Mouse (Mus musculus) ES-Bruce4 (cell line): ENCODE measurements around the gene Sec14l1. TPM values are rescaled to one million over a fixed set of nuclear protein-coding genes. Genes with fewer than 3 reads are reported as not detected.
A peak's percentile ranks its signal among the peaks of the same experiment; 100 is the strongest.

ENCODE experiments used
- H3K27ac ChIP-seq: 2 replicates; pipeline ENCODE4 v1.5.1; 2012; ENCODE audit warnings: low read length, inconsistent platforms; ENCODE audit not compliant: insufficient read depth
- H3K27me3 ChIP-seq: 2 replicates; pipeline ENCODE4 v1.6.1; 2012; ENCODE audit warnings: mild to moderate bottlenecking, low read length, inconsistent platforms; ENCODE audit not compliant: control insufficient read depth, poor library complexity, insufficient read depth, severe bottlenecking
- H3K36me3 ChIP-seq: 2 replicates; pipeline ENCODE4 v1.6.1; 2012; ENCODE audit warnings: inconsistent platforms, mild to moderate bottlenecking, low read length, moderate library complexity; ENCODE audit not compliant: control insufficient read depth, poor library complexity, insufficient read depth, severe bottlenecking
- H3K4me1 ChIP-seq: one replicate; pipeline ENCODE4 v1.8.1; 2011; ENCODE audit warnings: low read length; ENCODE audit not compliant: control insufficient read depth, insufficient read depth
- H3K4me3 ChIP-seq: 2 replicates; pipeline ENCODE4 v1.5.1; 2011; ENCODE audit warnings: low read depth, mild to moderate bottlenecking, low read length
- H3K9ac ChIP-seq: 2 replicates; pipeline ENCODE4 v1.6.1; 2012; ENCODE audit warnings: low read depth, mild to moderate bottlenecking, inconsistent platforms; ENCODE audit not compliant: poor library complexity, severe bottlenecking
- H3K9me3 ChIP-seq: replicated peaks from 2 replicates; pipeline ENCODE4 v1.6.1; 2012; ENCODE audit warnings: mild to moderate bottlenecking, low read length, inconsistent platforms; ENCODE audit not compliant: control insufficient read depth, poor library complexity, insufficient read depth, severe bottlenecking
- CTCF ChIP-seq: IDR thresholded peaks from one replicate; pipeline ENCODE4 v1.8.1; 2011; ENCODE audit warnings: low read depth, low read length
- EP300 ChIP-seq: IDR thresholded peaks from 2 replicates; pipeline ENCODE4 v1.6.1; 2011; ENCODE audit warnings: low read depth, low read length; ENCODE audit not compliant: insufficient read depth
- POLR2A ChIP-seq: IDR thresholded peaks from one replicate; pipeline ENCODE4 v1.8.1; 2011; ENCODE audit warnings: low read length; ENCODE audit not compliant: insufficient read depth
- polyA plus RNA-seq: library from polyadenylated mRNA; stranded (reverse); fragments of >200 nt; gene quantifications from 2 replicates; pipeline ENCODE4 v1.2.4, GENCODE M21; 2011; ENCODE audit warnings: low read depth; ENCODE audit not compliant: missing spikeins, insufficient read depth, insufficient read length

Gene Sec14l1
- polyA plus RNA-seq, 1 experiment = 77.7 TPM

- no peak overlapping the region for H3K4me3 ChIP-seq
- H3K4me1 ChIP-seq = peaks cover 4% of the 10 kb centered on the region
- no peaks in the 10 kb centered on the region for H3K9me3 ChIP-seq
- TF ChIP-seq POLR2A = no peak
- no peak for TF ChIP-seq EP300
- TF ChIP-seq CTCF = no peak
- H3K36me3 ChIP-seq = no peaks in the 10 kb centered on the region
- no peaks in the 10 kb centered on the region for H3K27me3 ChIP-seq
- no peak overlapping the region for H3K9ac ChIP-seq
- no peak overlapping the region for H3K27ac ChIP-seq
These were observed 10.8 kb upstream of the Sec14l1 start for GRCm38 (mm10) chr11:117104044-117104757.

- Histone ChIP-seq H3K9ac (no peak overlapping the region), H3K27ac (no peak overlapping the region), H3K27me3 (no peaks in the 10 kb centered on the region), H3K9me3 (no peaks in the 10 kb centered on the region), H3K36me3 (no peaks in the 10 kb centered on the region), H3K4me1 (peaks cover 4% of the 10 kb centered on the region), H3K4me3 (no peak overlapping the region)
- TF ChIP-seq CTCF (no peak), POLR2A (no peak), EP300 (no peak)
These were observed 9.7 kb upstream of the Sec14l1 start for GRCm38 (mm10) chr11:117105315-117105714.

GRCm38 (mm10) chr11:117105850-117106249 is 9.1 kb upstream of the Sec14l1 start:
- H3K4me1 ChIP-seq = peaks cover 4% of the 10 kb centered on the region
- no peaks in the 10 kb centered on the region for H3K27me3 ChIP-seq
- TF ChIP-seq POLR2A = no peak
- no peak for TF ChIP-seq EP300
- no peak for TF ChIP-seq CTCF
- H3K36me3 ChIP-seq = no peaks in the 10 kb centered on the region
- H3K4me3 ChIP-seq = no peak overlapping the region
- no peak overlapping the region for H3K9ac ChIP-seq
- no peaks in the 10 kb centered on the region for H3K9me3 ChIP-seq
- no peak overlapping the region for H3K27ac ChIP-seq

- TF ChIP-seq EP300 (no peak), CTCF (peak; percentile 40), POLR2A (no peak)
- peak overlapping the region; percentile 54 for H3K27ac ChIP-seq
- no peaks in the 10 kb centered on the region for H3K27me3 ChIP-seq
- no peak overlapping the region for H3K4me3 ChIP-seq
- H3K4me1 ChIP-seq = peaks cover 4% of the 10 kb centered on the region
- H3K9ac ChIP-seq = peak overlapping the region; percentile 10; the same call in 1 of the 2 replicates
- no peaks in the 10 kb centered on the region for H3K9me3 ChIP-seq
- H3K36me3 ChIP-seq = no peaks in the 10 kb centered on the region
These were observed 8.2 kb upstream of the Sec14l1 start for GRCm38 (mm10) chr11:117106633-117107334.

- no peaks in the 10 kb centered on the region for H3K27me3 ChIP-seq
- peaks cover 6% of the 10 kb centered on the region for H3K4me1 ChIP-seq
- TF ChIP-seq CTCF (no peak), EP300 (no peak), POLR2A (no peak)
- H3K36me3 ChIP-seq = no peaks in the 10 kb centered on the region
- no peak overlapping the region for H3K4me3 ChIP-seq
- no peaks in the 10 kb centered on the region for H3K9me3 ChIP-seq
- H3K27ac ChIP-seq = no peak overlapping the region
- H3K9ac ChIP-seq = no peak overlapping the region
These were observed 7.1 kb upstream of the Sec14l1 start for GRCm38 (mm10) chr11:117107837-117108236.

GRCm38 (mm10) chr11:117108595-117108994 is 6.4 kb upstream of the Sec14l1 start:
- Histone ChIP-seq H3K4me3 (no peak overlapping the region), H3K36me3 (no peaks in the 10 kb centered on the region), H3K27me3 (no peaks in the 10 kb centered on the region), H3K9me3 (no peaks in the 10 kb centered on the region), H3K27ac (no peak overlapping the region), H3K9ac (no peak overlapping the region), H3K4me1 (peaks cover 6% of the 10 kb centered on the region)
- no peak for TF ChIP-seq EP300
- TF ChIP-seq CTCF = no peak
- TF ChIP-seq POLR2A = no peak
